Mouse (Mus musculus) granulocyte monocyte progenitor cell, adult 5-6 weeks (primary cell): ENCODE results near the gene Pla1a. TPM values are rescaled to one million over a fixed set of nuclear protein-coding genes. Genes with fewer than 3 reads are reported as not detected.
A peak's percentile ranks its signal among the peaks of the same experiment; 100 is the strongest.

Source experiments
- ATAC-seq: replicated peaks from 2 replicates; pipeline ENCODE4 v1.8.0; 2016; ENCODE audit warnings: mild to moderate bottlenecking, moderate TSS enrichment, inconsistent platforms; ENCODE audit not compliant: poor library complexity, severe bottlenecking
- total RNA-seq, 2 experiments: library from RNA; stranded (forward) in 1 of 2; stranded (reverse) in 1 of 2; fragments of 200-712, 200-1000 nt in 1 of 2; fragments of >200 nt in 1 of 2; fragmentation: Nextera tagmentation in 1 of 2; gene quantifications; 2 replicates each; pipeline ENCODE4 v1.2.3; 2014 to 2017

The Pla1a gene
- total RNA-seq, 2 experiments from 2014 or later = not detected

DNA sequence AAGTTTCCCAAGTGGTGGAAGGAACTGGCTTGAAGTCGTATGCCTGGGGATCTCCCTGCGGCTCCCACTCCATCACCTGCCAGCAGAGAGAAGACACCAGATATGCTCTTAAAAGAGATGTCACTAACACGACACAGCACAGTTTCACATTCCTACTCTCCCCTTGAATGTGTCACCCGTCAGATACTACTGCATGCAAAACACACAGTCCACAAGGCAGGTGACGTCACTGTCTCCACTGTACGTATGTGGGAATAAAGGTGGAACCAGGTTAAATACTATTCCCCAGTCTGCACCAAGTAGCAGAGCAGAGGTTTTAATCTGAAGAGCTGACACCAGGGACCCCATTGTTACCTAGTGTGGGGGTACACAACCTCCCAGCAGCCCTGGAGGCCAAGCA lies 7.5 kb upstream of the Pla1a start:
- no peak for ATAC-seq

- ATAC-seq = no peak
These were observed 6.2 kb upstream of the Pla1a start for GRCm38 (mm10) chr16:38439190-38439589.

- no peak for ATAC-seq
These were observed 1.4 kb upstream of the Pla1a start for GRCm38 (mm10) chr16:38434295-38434795.

DNA sequence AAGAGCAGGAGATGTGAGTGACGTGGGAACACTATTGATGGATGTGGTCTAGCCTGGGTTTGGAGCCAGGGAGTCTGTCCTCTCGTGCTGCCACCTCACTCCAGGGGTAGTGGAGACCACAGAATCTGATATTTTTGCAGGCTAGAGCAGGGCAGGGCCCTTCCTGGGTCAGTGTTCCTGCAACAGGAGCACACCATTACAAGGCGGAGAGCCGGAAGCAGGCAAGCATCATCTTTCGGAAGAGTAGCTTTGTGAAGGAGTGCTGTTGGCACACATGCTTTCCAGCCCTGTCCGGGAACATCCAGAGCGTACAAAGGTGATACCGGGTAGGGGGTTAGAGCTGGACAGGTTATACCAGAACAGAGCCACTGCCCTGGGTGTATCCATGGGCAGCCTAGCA lies 569 bp upstream of the Pla1a start:
- ATAC-seq = no peak

GRCm38 (mm10) chr16:38431446-38432185 lies 1.3 kb downstream of the Pla1a start:
- ATAC-seq = no peak

GRCm38 (mm10) chr16:38425799-38426198 lies 7.1 kb downstream of the Pla1a start:
- no peak for ATAC-seq

GRCm38 (mm10) chr16:38425374-38425773 lies 7.6 kb downstream of the Pla1a start:
- ATAC-seq = no peak

DNA sequence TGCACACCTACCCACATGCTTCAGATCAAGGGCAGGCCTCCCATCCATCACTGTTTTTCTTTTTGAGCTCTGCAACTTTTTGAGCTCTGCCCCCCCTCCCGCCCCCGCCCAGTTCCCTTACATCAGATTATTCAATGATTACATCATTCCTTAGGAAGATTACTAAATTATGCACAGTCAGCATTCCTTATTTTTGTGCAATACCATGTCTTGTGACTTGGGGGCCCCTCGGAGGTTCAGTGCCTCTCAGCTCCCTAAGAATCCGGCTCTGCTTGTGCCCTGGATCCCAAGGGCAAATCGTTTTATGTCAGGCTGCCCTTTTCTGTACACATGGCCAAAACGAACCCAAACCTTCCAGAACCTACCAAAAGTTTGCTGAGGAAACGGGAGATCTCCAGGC lies 18.0 kb downstream of the Pla1a start:
- ATAC-seq = peak; percentile 76

- ATAC-seq = no peak
These were observed 24.5 kb downstream of the Pla1a start for GRCm38 (mm10) chr16:38408416-38408815.

- no peak for ATAC-seq
These were observed 25.4 kb downstream of the Pla1a start for GRCm38 (mm10) chr16:38407584-38407983.

GRCm38 (mm10) chr16:38406708-38407107 lies 26.2 kb downstream of the Pla1a start:
- peak; percentile 58 for ATAC-seq

- ATAC-seq = no peak
These were observed 26.7 kb downstream of the Pla1a start for GRCm38 (mm10) chr16:38406293-38406692.

DNA sequence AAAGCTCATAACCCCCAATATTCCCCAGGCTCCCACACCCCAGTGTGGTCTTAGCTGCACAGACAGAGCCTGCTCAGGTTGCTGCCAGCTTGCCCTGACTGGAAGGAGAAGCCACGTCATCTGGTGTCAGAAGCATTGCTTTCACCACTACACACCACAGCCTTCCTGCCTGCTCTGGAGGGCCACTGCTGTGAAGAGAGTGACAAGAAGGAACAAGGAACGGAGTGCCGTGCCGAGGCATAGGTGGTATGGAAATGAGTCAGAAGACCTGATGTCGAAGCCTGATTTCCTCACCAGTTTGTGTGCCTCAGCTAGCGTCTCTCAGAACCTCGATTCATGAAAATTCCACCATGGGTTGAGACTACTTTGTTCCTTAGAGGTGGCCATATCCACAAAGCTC lies 29.3 kb downstream of the Pla1a start:
- peak; percentile 84 for ATAC-seq

GRCm38 (mm10) chr16:38401468-38401867 lies 31.5 kb downstream of the Pla1a start:
- ATAC-seq = no peak

DNA sequence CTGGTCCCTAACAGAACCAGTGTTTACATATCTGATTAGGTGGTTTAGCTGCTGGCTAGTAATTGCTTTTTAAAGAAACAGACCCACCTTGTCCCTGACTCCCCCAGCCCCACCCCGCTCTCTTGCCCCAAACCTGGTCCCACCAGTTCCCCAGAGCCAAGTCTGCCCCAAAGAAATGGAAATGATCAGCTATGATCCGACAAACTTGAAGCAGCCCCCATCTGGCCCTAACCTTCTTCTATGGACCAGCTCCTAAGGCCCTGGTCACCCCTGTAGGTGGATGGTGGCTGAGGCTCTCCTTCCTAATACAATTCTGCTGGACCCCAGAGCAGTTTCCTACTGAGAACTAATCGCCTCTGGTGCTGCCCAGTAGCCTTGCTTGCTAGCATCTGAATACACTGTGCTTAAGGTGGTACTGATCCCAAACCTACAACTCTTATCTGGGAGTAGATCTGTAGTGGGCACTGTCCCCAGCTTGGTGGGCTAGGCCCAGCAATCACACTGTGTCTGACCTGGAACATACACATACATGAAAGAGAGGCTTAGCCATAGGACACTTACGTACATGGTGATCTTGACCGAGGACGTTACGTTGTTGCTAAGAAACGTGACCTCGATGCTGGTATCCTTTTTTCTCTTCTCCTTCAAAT lies 32.5 kb downstream of the Pla1a start:
- no peak for ATAC-seq

GRCm38 (mm10) chr16:38399531-38400231 lies 33.3 kb downstream of the Pla1a start:
- ATAC-seq = peak; percentile 54

GRCm38 (mm10) chr16:38399076-38399475 lies 33.9 kb downstream of the Pla1a start:
- no peak for ATAC-seq

DNA sequence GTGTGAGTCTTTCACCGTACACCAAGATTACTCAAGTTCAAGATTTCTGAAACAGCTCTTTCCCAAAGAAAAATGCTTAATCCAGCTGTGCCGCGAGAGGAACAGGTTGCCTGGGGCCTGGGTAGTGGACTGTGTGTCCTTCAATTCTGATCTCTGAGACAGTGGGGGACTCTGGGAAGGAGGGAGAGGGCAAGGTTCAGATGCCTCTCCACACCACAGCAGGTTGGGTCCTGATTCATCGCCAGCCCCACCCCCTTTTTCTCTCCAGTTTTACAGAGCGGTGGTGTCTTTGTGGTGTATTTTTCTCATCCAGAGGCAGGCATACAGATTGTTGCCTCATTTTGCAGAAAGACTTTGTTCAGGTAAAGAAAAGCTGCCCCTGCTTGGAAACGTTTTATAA lies 34.7 kb downstream of the Pla1a start:
- no peak for ATAC-seq

GRCm38 (mm10) chr16:38396155-38396554 lies 36.8 kb downstream of the Pla1a start:
- peak; percentile 67 for ATAC-seq

GRCm38 (mm10) chr16:38395060-38395730 lies 37.8 kb downstream of the Pla1a start:
- ATAC-seq = peak; percentile 39

- peak; percentile 63 for ATAC-seq
These were observed 38.7 kb downstream of the Pla1a start for GRCm38 (mm10) chr16:38394191-38394618.
